Mouse (Mus musculus): ENCODE results near the gene Angpt4.

The Angpt4 gene

GRCm38 (mm10) chr2:151980355-151980693 lies 69.3 kb downstream of the Angpt4 start:
- no peak for DNase-seq (ENCODE audit: low read depth, low spot score)

- DNase-seq (ENCODE audit: low read depth, low spot score) = no peak
Measured at GRCm38 (mm10) chr2:151981268-151981667, 70.3 kb downstream of the Angpt4 start.

GRCm38 (mm10) chr2:151982476-151982875 lies 71.5 kb downstream of the Angpt4 start:
- no peak for DNase-seq (ENCODE audit: low read depth, low spot score)

GRCm38 (mm10) chr2:151984019-151984418 lies 73.0 kb downstream of the Angpt4 start:
- no peak for DNase-seq (ENCODE audit: low read depth, low spot score)

DNA sequence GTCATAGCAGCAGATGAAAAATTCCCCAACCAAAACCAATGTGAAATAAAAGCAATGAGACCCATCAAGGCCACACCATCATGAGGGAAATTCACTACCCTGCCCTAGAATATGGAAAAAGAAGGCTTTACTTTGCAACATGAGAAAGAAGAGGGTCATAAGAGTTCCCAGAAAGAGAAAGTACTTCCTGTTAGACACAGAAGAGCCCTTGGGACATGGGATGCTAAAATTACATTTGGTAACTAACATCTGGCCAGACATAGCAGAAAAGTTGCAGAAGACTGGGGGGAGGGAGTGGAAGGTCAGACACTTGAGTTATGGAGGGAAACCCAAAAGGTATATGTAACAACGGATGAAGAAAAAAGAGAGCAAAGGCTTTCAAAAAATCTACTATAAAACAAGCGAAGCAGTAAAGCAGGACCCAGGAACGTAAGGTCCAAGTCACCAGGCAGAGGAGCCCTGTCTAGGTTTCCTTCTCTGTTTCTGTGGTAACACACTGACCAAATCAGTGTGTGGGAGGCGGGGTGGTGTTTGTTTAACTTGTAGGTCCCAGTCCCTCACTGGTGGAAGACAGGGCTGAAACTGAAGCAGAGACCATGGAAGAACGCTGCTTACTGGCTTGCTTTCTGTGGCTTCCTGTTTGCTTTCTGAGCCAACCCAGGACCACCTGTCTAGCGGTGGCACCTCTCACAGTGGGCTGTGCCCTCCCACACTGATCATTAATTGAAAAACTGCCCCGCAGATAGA lies 74.6 kb downstream of the Angpt4 start:
- DNase-seq (ENCODE audit: low read depth, low spot score) = no peak

GRCm38 (mm10) chr2:151986958-151987357 lies 75.9 kb downstream of the Angpt4 start:
- no peak for DNase-seq (ENCODE audit: low read depth, low spot score)

DNA sequence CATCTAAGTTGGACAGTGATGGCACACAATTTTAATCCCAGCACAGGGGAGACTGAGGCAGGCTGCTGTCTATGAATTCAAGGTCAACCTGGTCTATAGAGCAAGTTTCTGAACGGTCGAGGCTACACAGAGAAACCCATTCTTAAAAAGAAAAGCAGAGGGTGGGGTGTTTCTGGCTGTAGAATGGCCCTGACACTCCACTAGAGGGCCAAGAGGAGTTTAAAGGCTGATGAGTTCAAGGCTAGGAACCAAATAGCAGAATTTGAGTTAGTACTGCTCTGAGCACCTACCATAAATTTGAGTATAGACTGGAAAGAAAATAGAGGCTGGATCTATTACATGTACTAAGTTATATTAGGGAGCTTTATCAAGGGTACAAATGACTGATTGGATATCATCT lies 78.0 kb downstream of the Angpt4 start:
- no peak for DNase-seq (ENCODE audit: low read depth, low spot score)

DNA sequence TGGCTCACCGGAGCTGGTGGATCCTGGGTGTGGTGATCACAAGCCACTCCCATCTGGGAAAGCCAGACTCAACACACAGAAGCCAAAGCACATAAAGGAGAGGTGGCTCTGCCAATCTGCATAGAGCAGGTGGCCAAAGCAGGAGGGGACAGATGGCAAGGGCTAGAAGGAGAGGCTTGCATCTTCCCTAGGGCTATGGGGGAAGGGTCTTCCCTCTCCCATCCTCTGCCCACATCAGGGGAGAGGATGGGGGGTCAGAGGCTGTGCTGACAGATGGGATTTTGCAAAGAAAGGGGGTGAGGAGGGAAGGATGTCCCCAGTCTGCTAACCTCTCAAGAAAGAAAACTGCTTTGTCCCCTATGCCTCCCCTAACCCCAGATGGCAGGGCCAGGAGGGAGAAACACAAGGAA lies 80.0 kb downstream of the Angpt4 start:
- no peak for DNase-seq (ENCODE audit: low read depth, low spot score)

DNA sequence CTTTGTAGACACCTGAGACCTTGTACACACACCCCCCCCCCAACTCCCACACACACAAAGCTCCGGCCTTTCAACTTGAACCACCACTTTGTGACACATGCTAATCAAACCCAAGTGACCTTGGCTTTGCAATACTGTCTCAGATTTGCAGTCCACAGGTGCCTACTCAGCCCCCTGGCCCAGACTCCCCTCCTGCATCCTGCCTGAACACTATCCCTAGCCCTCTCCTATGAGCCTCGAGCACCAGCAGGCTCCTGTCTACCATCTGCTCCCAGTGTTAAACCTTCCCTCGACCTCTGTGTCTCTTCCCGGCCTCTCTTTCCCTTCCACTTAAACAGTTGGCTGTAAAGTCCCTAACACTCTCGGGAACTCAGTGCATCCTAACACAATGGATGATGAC lies 80.4 kb downstream of the Angpt4 start:
- no peak for DNase-seq (ENCODE audit: low read depth, low spot score)

GRCm38 (mm10) chr2:151994350-151995122 lies 83.5 kb downstream of the Angpt4 start:
- peak; percentile 70 for DNase-seq (ENCODE audit: low read depth, low spot score)

All from skeletal muscle tissue, adult 2 months (tissue).